Mouse (Mus musculus) hindbrain, embryonic 15.5 days (tissue): ENCODE measurements around the gene Car4. TPM values are rescaled to one million over a fixed set of nuclear protein-coding genes. Genes with fewer than 3 reads are reported as not detected.

ENCODE experiments used
- ATAC-seq: fragments of 200-750 bp; cut with Nextera tagmentation; 2 replicates; pipeline ENCODE4 v1.8.0; 2017; ENCODE audit warnings: low read depth, moderate number of reproducible peaks, moderate TSS enrichment; ENCODE audit not compliant: low FRiP score
- H3K27ac ChIP-seq: fragments of 300-500 bp; sonication (generic); replicated peaks from 2 replicates; pipeline ENCODE4 v1.5.1; 2015; ENCODE audit warnings: mild to moderate bottlenecking, inconsistent platforms
- H3K27me3 ChIP-seq: fragments of 300-500 bp; sonication (generic); 2 replicates; pipeline ENCODE4 v1.6.1; 2015; ENCODE audit warnings: control low read depth, inconsistent platforms
- H3K36me3 ChIP-seq: fragments of 300-500 bp; sonication (generic); 2 replicates; pipeline ENCODE4 v1.6.1; 2015; ENCODE audit warnings: control low read depth, inconsistent platforms
- H3K4me1 ChIP-seq: fragments of 300-500 bp; sonication (generic); replicated peaks from 2 replicates; pipeline ENCODE4 v1.6.1; 2015; ENCODE audit warnings: control low read depth, inconsistent platforms
- H3K4me2 ChIP-seq: fragments of 300-500 bp; sonication (generic); 2 replicates; pipeline ENCODE4 v1.6.1; 2015; ENCODE audit warnings: moderate library complexity, mild to moderate bottlenecking, inconsistent platforms
- H3K4me3 ChIP-seq: fragments of 300-500 bp; sonication (generic); 2 replicates; pipeline ENCODE4 v1.5.1; 2015; ENCODE audit warnings: mild to moderate bottlenecking, inconsistent platforms
- H3K9ac ChIP-seq: fragments of 300-500 bp; sonication (generic); 2 replicates; pipeline ENCODE4 v1.6.1; 2015; ENCODE audit warnings: inconsistent platforms
- H3K9me3 ChIP-seq: fragments of 300-500 bp; sonication (generic); 2 replicates; pipeline ENCODE4 v1.6.1; 2016; ENCODE audit warnings: control low read depth, inconsistent platforms
- WGBS: fragments of 180-500 bp; shearing (Covaris S2); methylation state at CpG from one replicate; pipeline ENCODE4 v1.1.7; 2015; 5-methylcytosine and 5-hydroxymethylcytosine counted together
- polyA plus RNA-seq: library from polyadenylated mRNA; unstranded; fragments of >200 nt; fragmentation: Nextera tagmentation; extraction: Ambion mirVana; gene quantifications from 2 replicates; pipeline ENCODE4 v1.2.1, GENCODE M21; 2015

The Car4 gene
- 3.8 and 4.1 TPM in 2 replicates for polyA plus RNA-seq

DNA sequence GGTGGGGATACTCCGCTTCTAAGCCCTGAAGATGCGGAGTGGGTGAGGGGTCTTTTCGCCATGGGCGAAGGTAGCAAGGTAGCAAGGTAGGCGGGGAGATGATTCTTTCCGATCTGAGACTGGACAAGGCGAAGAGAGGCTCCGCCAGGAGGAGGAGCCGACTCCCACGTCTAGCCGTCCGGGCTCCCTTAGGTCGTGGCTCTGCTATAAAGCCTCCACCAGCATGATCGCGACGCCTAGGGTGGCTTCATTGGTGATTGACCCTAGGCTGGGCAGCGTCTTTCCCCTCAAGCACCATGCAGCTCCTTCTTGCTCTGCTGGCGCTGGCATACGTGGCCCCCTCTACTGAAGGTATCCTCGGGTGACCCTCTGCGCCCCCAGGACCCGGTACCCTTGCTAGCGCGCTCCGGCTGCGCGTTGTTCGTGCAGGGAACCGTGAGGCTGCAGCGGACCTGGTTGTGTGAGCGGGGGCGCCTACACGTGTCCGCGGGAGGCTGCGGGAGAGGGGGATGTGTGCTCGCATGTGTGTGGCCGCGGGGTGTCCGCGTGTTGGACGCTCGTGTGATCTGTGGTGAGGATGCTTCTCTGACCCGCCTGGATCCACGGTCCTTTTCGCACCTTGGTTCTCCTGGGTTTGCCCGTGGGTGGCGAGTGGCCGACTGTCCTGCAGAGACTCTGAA, at the start of gene Car4:
Car4 (plus strand) TSS at position 196 of the 680 bp plus-strand sequence.
- 2% methylated on average over 49 of the region's 49 CpGs for WGBS
- Histone ChIP-seq H3K27ac (no peak within 1 kb of the TSS), H3K27me3 (peaks cover 41% of the 10 kb centered on the region), H3K4me3 (peak within 1 kb of the TSS; percentile 38), H3K36me3 (no peaks in the 10 kb centered on the region), H3K9me3 (no peaks in the 10 kb centered on the region), H3K4me1 (peaks cover 11% of the 10 kb centered on the region), H3K4me2 (peak within 1 kb of the TSS; percentile 73), H3K9ac (peak within 1 kb of the TSS; percentile 18; the same call in 1 of the 2 replicates)
- ATAC-seq: no peak

DNA sequence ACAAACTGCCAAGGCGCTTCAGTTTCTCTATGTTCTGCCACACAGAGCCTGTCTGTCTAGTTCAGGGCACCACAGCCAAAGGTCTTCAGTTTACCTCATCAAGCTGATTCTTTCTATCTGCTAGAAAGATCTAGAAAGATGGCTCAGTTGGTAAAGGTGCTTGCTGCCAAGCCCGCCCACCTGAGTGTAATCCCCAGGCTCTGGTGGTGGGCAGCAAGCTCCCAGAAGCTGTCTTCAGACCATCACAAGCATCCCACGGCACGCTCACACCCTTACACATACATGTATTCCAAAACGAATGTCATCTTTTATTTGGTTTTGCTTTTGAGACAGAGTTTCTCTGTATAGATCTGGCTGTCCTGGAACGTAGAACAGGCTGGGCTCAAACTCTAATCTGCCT, 49.1 kb upstream of the Car4 start:
- Histone ChIP-seq H3K9me3 (no peaks in the 10 kb centered on the region), H3K27me3 (no peaks in the 10 kb centered on the region), H3K9ac (no peak overlapping the region), H3K4me2 (no peak overlapping the region), H3K36me3 (peaks cover 57% of the 10 kb centered on the region), H3K4me1 (no peaks in the 10 kb centered on the region), H3K27ac (no peak overlapping the region), H3K4me3 (no peak overlapping the region)
- WGBS: 97% methylated on average over 6 of the region's 6 CpGs
- no peak for ATAC-seq

DNA sequence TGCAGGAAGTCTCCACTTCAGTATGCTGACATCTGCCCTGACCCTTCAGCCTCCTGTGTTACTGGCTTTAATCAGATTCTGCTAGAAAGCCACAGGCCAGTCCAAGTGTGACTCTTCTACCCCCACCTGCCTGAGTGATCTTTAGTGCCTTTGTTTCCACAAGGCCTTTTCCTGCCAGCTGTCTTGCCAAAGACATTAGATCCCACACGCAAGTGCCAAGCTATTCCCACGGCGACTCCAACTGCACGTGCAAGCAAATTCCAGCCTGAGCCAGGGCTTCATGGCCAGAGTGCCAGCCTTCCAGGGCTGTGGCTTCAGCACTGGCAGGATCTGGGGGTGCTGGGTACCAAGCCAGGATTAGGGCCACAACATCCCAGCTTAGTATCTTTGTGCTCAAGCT, 47.2 kb upstream of the Car4 start:
- Histone ChIP-seq H3K4me2 (no peak overlapping the region), H3K27me3 (no peaks in the 10 kb centered on the region), H3K4me1 (peaks cover 10% of the 10 kb centered on the region), H3K9me3 (no peaks in the 10 kb centered on the region), H3K36me3 (peaks cover 45% of the 10 kb centered on the region), H3K9ac (no peak overlapping the region), H3K4me3 (no peak overlapping the region), H3K27ac (no peak overlapping the region)
- 60% methylated on average over 4 of the region's 4 CpGs for WGBS
- no peak for ATAC-seq

DNA sequence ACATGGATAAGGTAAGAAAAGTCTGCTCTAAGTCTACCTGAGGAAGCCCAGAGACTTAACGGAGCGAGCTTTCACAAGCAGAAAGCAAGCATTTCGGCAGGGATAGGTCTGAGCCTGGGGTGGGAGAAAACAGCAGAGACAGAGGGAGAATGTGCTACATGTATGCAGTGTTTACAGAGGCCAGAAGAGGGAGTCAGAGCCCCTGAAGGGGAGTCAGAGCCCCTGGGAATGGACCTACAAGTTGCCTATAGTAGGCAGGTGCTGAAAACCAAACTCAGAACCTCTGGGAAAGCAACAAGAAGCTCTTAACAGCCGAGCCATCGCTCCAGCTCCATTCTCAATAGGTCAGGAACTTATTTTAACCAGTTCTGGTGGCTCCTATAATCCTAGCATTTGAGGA, 42.9 kb upstream of the Car4 start:
- no peak for ATAC-seq
- H3K27ac ChIP-seq: no peak overlapping the region
- H3K9ac ChIP-seq: no peak overlapping the region
- H3K4me3 ChIP-seq: no peak overlapping the region
- peak overlapping the region; percentile 81; the same call in 1 of the 2 replicates for H3K4me2 ChIP-seq
- no peaks in the 10 kb centered on the region for H3K27me3 ChIP-seq
- peaks cover 16% of the 10 kb centered on the region for H3K36me3 ChIP-seq
- H3K4me1 ChIP-seq: peaks cover 24% of the 10 kb centered on the region
- no peaks in the 10 kb centered on the region for H3K9me3 ChIP-seq
- 84% methylated on average over 5 of the region's 5 CpGs for WGBS

DNA sequence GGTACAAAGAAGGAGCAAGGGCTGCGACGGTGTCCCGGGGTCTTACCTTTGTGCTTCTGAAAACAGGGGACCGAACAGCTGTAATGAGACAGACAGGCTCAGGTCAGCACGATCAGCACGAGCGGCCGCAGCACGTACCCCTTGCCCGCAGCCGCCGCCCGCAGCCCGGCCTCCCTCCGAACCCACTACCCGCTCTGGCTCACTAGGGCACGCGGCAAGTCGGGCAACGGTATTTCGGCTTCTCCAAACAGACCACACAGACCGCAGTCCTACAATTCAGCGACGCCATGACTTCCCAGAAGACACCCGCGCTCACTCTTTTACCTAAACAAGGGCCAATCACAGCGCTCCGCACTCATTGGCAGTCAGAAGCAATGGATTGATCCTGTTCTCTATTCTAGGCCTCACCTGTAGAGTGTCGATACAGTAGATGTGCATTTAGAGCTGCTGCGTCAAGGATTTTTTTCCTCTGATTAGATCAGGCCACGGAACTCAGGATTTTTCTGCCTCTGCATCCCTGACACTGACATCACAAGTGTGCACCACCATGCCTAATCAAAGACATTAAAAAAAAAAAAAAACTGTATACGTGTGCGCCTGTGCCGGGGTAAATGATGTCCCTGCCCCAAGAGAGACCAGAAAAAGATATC, 41.4 kb upstream of the Car4 start, which contains the start of gene Znhit3:
Znhit3 (minus strand) TSS at position 314 of the 650 bp plus-strand sequence.
- H3K27me3 ChIP-seq: no peaks in the 10 kb centered on the region
- 4% methylated on average over 34 of the region's 34 CpGs for WGBS
- H3K36me3 ChIP-seq: peaks cover 3% of the 10 kb centered on the region
- peak; percentile 90 for ATAC-seq
- peak within 1 kb of the TSS; percentile 81 for H3K4me2 ChIP-seq
- peaks cover 24% of the 10 kb centered on the region for H3K4me1 ChIP-seq
- H3K4me3 ChIP-seq: peak within 1 kb of the TSS; percentile 96
- H3K9ac ChIP-seq: peak within 1 kb of the TSS; percentile 79
- peak within 1 kb of the TSS; percentile 58 for H3K27ac ChIP-seq
- no peaks in the 10 kb centered on the region for H3K9me3 ChIP-seq

DNA sequence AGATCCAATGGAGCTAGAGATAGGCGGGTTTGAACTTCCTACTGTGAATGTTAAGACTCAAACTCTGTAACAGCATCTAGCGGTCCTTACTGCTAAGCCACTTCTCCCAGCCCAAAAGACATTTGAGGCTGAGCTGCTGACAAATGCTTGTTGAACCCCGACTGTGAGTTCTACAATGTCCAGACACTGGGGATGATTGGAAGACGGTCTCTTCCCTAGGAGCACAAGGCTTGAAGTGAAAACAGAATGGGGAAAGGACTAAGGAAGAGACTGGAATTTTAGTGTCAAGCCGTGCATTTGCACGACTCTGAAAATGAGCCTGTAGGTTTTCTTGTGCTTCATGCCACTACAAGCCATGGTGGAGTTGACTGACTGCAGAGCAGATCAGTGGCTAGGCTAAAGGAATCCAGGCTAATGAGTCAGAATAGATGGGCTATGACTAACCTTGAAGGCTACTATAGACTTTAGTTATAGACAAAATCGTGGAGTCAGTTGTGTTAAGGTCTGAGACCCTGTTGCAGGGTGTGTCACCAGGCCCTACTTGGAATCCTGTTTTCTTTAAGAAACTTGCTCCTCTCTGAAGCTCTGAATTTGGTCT, 40.8 kb upstream of the Car4 start:
- no peaks in the 10 kb centered on the region for H3K9me3 ChIP-seq
- H3K9ac ChIP-seq: peak overlapping the region; percentile 38; the same call in 1 of the 2 replicates
- no peak; the same call in 1 of the 2 replicates for ATAC-seq
- H3K4me2 ChIP-seq: peak overlapping the region; percentile 81
- peak overlapping the region; percentile 58 for H3K27ac ChIP-seq
- peak overlapping the region; percentile 96 for H3K4me3 ChIP-seq
- H3K36me3 ChIP-seq: no peaks in the 10 kb centered on the region
- H3K27me3 ChIP-seq: no peaks in the 10 kb centered on the region
- H3K4me1 ChIP-seq: peaks cover 24% of the 10 kb centered on the region
- 62% methylated on average over 7 of the region's 7 CpGs for WGBS

DNA sequence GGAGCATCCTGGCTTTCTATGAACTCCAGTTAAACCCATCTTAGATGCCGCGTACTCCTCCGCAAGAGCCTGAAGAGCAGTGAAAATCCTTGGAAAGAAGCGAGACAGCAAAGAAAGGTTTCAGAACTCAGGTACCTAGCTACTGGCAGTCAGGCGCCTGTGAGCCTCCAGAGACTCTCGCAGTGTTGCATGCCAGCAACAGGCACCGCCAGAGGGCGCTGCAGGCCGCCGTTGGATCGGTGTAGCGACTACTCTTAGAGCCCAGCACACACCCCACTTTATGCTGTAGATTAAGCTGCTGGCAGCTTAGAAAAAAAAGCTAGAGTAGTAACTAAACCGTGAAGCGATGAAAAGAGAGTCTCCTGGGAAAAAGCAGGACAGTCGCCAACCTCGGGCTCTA, 39.2 kb upstream of the Car4 start:
- Histone ChIP-seq H3K9ac (no peak overlapping the region), H3K9me3 (no peaks in the 10 kb centered on the region), H3K4me3 (0 out of 2 replicates have a peak overlapping the region, but pooled peaks have one; percentile 11), H3K27ac (no peak overlapping the region), H3K27me3 (no peaks in the 10 kb centered on the region), H3K4me2 (peak overlapping the region; percentile 48), H3K4me1 (peaks cover 24% of the 10 kb centered on the region), H3K36me3 (no peaks in the 10 kb centered on the region)
- WGBS: 6% methylated on average over 16 of the region's 16 CpGs
- ATAC-seq: no peak

DNA sequence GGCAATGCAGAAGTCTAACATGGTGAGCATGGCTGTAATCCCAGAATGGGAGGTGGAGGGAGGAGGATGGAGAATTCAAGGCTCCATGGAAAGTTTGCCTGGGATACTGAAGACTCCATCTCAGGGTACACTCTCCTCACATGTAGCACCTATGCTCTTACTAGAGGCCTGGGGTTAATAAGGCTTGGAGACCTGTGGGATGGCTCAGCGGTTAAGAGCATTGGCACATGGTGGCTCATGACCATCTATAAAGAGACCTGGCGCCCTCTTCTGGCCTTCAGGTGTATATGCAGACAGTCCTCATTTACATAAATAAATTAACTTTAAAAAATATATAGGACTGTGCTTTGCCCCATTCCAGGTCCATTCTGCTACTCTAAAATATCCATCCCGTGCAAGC, 38.3 kb upstream of the Car4 start:
- H3K4me3 ChIP-seq: no peak overlapping the region
- H3K36me3 ChIP-seq: no peaks in the 10 kb centered on the region
- no peak overlapping the region for H3K27ac ChIP-seq
- no peak overlapping the region for H3K4me2 ChIP-seq
- H3K4me1 ChIP-seq: peaks cover 24% of the 10 kb centered on the region
- no peaks in the 10 kb centered on the region for H3K27me3 ChIP-seq
- no peak for ATAC-seq
- no peak overlapping the region for H3K9ac ChIP-seq
- no peaks in the 10 kb centered on the region for H3K9me3 ChIP-seq
- 36% methylated on average over 3 of the region's 3 CpGs for WGBS

DNA sequence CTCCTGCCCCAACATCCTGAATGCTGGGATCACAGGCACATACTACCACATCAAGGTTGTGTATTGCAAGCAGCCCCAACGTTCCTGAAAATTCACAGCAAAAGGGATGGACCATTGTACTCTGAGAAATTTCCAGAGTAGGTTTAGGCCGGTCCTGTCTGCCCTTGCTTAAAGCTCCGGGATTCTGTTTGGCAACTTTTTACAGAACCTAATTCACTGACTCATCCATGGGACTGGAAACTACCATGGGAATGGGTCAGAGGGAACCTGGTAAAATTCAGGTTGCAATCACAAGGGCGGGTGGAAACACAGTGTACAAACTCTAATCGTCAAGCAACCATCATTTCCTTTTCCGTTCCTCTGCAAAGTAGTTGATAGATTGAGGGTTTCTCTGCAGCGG, 37.6 kb upstream of the Car4 start:
- no peaks in the 10 kb centered on the region for H3K9me3 ChIP-seq
- H3K27me3 ChIP-seq: no peaks in the 10 kb centered on the region
- H3K4me1 ChIP-seq: peaks cover 18% of the 10 kb centered on the region
- no peak overlapping the region for H3K9ac ChIP-seq
- no peak overlapping the region for H3K4me3 ChIP-seq
- no peak for ATAC-seq
- H3K4me2 ChIP-seq: no peak overlapping the region
- no peaks in the 10 kb centered on the region for H3K36me3 ChIP-seq
- no peak overlapping the region for H3K27ac ChIP-seq
- WGBS: 83% methylated on average over 7 of the region's 7 CpGs

DNA sequence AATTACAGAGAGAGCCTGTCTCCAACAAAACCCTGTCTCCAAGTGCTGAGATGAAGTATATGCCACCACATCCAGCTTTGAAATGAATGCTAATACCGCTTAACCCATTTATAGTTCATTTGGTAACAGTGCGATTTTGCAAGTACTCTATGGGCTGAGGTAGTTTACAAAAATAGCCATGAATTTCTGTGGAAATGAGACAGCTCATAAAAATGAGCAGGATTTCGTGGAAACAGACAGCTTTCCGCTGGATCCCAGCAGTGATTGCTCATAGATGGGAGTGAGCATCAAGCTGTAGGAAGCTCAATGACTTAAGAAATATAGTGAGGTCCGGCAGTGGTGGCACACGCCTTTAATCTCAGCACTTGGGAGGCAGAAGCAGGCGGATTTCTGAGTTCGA, 36.6 kb upstream of the Car4 start:
- no peak overlapping the region for H3K9ac ChIP-seq
- H3K27me3 ChIP-seq: no peaks in the 10 kb centered on the region
- peaks cover 12% of the 10 kb centered on the region; the same call in 1 of the 2 replicates for H3K4me1 ChIP-seq
- H3K4me2 ChIP-seq: no peak overlapping the region
- H3K36me3 ChIP-seq: no peaks in the 10 kb centered on the region
- WGBS: 91% methylated on average over 8 of the region's 8 CpGs
- no peak overlapping the region for H3K4me3 ChIP-seq
- H3K27ac ChIP-seq: no peak overlapping the region
- H3K9me3 ChIP-seq: no peaks in the 10 kb centered on the region
- no peak for ATAC-seq

DNA sequence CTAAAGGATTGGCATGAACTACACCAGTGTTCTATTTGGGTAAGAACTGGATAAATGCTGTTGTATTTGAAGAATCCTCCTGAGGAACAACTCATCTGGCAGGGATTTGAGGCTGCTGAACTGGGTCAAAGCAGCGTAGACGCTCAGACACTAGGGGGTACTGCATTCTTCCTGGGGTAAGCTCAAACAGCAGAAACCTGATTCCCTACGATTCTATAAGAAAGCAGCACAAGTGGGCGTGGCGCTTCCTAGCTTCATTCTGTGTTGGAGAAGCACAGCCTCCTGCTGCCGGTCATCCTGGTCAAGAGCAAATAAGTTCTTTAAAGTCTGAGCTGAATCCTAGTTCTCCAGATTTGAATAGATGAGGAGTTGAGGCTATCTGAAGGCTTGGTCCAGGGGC, 25.3 kb upstream of the Car4 start:
- WGBS: 18% methylated on average over 6 of the region's 6 CpGs
- H3K36me3 ChIP-seq: no peaks in the 10 kb centered on the region

DNA sequence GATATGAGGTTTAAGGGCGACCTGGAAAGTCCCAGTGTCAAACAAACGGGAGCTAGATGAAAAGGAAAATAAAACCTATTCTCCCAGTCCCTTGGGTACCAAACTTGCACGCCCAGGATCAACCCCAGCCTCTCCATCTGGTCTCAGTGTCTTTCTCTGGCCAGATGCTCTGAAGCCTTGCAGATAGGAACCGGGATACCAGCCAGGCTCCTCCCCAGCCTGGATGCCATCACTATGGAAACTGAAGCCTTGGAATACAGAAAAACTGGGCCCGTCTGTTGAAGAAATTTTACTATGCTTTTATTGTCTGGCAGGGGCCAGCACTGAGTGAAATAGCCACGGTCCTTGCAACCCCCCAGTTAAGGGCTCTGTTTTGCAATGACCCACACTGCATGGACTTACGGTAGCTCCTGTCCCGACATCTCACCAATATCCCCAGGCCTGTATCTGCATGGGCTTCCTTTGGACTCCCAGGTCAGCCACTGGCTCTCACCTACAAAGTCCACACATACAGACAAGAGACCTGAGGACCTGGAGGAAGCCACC, 18.0 kb upstream of the Car4 start:
- Histone ChIP-seq H3K9ac (no peak overlapping the region), H3K27me3 (0 out of 2 replicates have a peak, but pooled peaks cover 4% of the 10 kb centered on the region), H3K4me2 (no peak overlapping the region), H3K4me3 (no peak overlapping the region), H3K27ac (peak overlapping the region; percentile 53; the same call in 1 of the 2 replicates), H3K4me1 (peaks cover 19% of the 10 kb centered on the region), H3K9me3 (no peaks in the 10 kb centered on the region), H3K36me3 (no peaks in the 10 kb centered on the region)
- ATAC-seq: peak; percentile 77; the same call in 1 of the 2 replicates
- 37% methylated on average over 8 of the region's 8 CpGs for WGBS

More for the DNA sequence above, 25.3 kb upstream of the Car4 start:
- ATAC-seq: no peak
- Histone ChIP-seq H3K9me3 (no peaks in the 10 kb centered on the region), H3K9ac (no peak overlapping the region), H3K4me1 (no peaks in the 10 kb centered on the region), H3K4me2 (no peak overlapping the region), H3K4me3 (no peak overlapping the region), H3K27ac (no peak overlapping the region), H3K27me3 (no peaks in the 10 kb centered on the region)
